Mouse (Mus musculus) ES-E14 (cell line): ENCODE data around the gene Eno2.
"Not testable (repeated sequence)": the region's sequence is repeated elsewhere in the genome, so short reads cannot be mapped to it uniquely, and the experiment has no call there.

Source experiments
- CHD2 ChIP-seq: IDR thresholded peaks from 2 replicates; pipeline ENCODE4 v1.6.1; 2014; ENCODE audit warnings: mild to moderate bottlenecking, low read depth, low read length, inconsistent platforms
- MAFK ChIP-seq: IDR thresholded peaks from 2 replicates; pipeline ENCODE4 v1.6.1; 2014; ENCODE audit warnings: mild to moderate bottlenecking, low read depth, low read length, inconsistent platforms; ENCODE audit not compliant: insufficient read depth

DNA sequence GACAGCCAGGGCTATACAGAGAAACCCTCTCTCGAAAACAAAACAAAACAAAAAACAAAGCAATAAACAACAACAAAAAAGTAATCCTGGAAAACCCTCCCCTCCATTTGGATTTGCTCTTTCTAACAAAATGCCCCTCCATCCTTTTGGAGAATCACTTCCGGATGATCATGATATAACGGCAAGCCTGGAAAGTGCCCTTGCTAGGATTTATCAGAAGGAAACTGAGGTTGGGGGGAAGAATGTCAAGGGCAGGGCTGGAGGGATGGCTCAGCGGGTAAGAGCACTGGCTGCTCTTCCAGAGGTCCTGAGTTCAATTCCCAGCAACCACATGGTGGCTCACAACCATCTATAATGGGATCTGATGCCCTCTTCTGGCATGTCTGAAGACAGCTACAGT, 34.2 kb upstream of the Eno2 start:
- not testable (repeated sequence) for TF ChIP-seq MAFK, CHD2
